Mouse (Mus musculus) central nervous system, embryonic 11.5 days (tissue): ENCODE data around the gene Otub1. TPM values are rescaled to one million over a fixed set of nuclear protein-coding genes. Genes with fewer than 3 reads are reported as not detected.

ENCODE experiments used
- polyA plus RNA-seq: library from polyadenylated mRNA; depleted of rRNA; stranded (reverse); fragments of >200 nt; gene quantifications from 2 replicates; pipeline ENCODE4 v1.2.3, GENCODE M21; 2012; rRNA removed

Otub1 gene
- polyA plus RNA-seq, result 113 and 184 TPM in 2 replicates

DNA sequence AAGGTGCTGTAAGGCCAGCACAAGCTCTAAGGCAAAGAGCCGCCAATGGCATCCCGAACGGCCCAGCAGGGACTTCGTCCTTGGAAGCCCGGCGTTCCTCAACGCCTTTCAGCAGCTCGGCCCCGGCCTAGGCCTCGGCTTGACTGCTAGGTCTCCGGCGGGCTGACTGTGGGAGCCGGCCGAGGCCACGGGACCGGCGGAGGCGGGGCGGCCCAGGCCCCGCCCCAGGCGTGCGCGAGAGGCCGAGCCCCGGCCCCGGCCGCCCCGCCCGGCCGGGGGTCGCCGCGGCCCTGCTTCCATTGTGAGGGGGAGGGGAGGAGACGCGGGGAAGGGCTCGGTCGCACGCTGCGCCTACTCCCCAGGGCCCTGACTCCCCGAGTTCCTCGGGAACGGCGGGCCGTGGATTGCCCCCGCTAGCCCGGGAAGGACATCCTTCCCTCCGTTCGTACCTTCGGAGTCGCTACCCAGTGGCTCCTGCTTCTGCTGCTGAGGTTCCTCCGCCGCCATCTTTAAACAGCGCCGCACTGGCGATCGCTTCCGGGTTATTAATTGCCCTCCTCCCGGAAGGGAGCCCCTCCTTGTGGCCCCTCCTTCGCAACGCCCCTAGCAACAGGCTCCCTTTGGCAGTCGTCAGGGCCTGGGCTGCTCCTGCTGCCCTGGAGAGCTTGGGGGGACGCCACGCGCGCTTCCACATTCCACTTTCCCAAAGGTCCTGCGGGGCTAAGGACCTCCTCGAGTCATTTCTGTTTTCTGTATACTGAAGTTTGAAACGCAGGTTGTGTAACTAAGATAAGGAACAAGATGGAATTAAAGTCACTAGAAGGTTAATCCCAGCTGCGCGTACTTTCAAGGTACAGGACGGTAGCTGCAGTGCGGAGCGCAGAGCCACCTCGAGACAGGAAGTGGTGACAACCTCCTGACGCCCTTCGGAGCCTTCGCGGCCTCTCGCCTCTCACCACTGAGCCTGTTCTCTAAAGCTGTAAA lies at the start of gene Otub1:
TSS of gene Otub1 (minus strand) at position 564 of the 984 bp plus-strand sequence.

DNA sequence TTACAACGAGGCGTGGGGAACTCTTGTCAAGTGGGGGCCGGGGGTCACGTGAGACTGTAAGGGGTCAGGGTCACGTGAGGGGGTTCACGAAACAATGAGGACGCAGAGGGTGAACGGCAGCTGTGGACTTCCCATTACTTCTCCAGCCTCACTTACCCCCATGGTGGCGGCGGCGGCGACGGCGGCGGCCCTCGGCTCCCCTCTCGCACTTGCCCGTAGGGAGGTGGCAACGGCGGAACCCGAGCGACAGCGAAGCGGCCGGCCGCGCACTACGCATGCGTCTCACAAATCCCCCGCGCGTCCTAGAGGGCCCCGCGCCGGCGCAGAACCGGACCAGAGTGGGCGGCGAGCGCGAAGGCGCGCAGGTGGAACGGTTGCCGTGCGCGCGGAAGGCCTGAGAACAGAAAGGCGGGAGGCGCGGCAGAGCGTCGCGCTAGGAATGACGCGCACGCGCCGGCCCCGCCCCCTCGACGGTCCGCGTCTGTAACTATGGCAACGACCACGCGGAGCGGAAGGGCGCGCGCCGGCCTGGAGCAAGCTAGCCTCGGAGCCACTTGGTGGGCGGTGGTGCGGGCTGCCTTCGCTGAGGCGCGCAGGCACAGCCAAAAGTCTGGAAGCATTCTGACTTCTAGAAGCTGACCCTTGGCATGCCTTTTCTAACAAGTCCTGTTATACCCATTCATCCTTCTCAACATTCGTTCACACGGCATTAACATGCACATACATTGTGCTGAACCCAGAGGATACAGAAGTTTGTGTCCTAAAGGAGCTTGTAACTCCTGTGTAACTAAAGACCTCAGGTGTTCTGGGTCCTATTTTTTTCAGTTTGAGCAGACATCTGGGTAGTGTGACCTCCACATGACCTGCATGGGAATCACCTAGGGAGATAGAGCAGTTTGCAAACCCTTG lies 34.9 kb upstream of the Otub1 start, which contains the start of gene Naa40:
TSS of gene Naa40 (minus strand) at position 402 of the 909 bp plus-strand sequence.

DNA sequence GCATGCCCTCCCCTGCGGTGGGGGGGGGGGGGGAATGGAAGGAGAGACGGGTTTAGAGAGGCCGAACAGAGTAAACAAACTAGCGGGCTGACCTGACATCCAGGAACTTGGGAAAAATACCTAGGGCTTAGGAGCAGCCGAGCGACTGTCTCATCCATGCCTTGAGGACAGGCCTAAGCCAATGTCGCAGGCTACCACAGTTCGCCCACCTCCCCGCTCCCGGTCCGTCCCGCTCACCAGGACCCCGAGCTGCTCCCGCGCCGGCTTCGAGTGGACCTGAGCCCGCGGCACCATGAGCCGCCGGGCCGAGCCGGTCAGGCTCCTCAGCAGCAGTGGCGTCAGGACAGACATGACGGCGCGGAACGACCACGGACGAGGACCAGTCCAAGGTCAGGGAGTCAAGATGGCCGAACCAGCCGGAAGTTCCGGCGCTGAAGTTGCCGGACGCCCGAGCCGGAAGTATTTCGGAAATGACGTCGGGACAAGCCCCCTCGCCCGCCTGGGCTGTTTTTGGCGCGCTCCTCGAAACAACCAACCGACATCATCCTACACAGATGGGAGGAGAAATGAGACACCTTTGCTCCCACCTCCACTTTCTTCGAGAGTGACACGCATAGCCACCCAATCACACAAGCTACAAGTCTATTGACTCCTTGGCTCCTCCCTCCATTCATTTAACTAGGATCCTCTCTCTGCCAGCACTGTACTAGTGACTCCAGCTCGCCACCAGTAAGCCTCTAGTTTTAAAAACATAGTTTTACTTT lies 11.2 kb upstream of the Otub1 start, which contains the start of gene Cox8a:
TSS of gene Cox8a (minus strand) at position 455 of the 764 bp plus-strand sequence.

Other genes with a start within 250 kb of the Otub1 start
- 284 and 292 TPM in 2 replicates for gene Ppp1r14b, start 231.3 kb downstream of the Otub1 start, polyA plus RNA-seq
- 39.2 and 39.3 TPM in 2 replicates for gene Plcb3, start 229.8 kb downstream of the Otub1 start, polyA plus RNA-seq
- gene Fkbp2, start 225.8 kb downstream of the Otub1 start, polyA plus RNA-seq, result 61.7 and 112 TPM in 2 replicates
- gene Vegfb, start 218.7 kb downstream of the Otub1 start, polyA plus RNA-seq, result 25.6 and 33.8 TPM in 2 replicates
- gene Dnajc4, start 213.7 kb downstream of the Otub1 start, polyA plus RNA-seq, result 19.6 and 23.0 TPM in 2 replicates
- gene Nudt22, start 210.2 kb downstream of the Otub1 start, polyA plus RNA-seq, result 11.8 and 15.2 TPM in 2 replicates
- gene Trpt1, start 210.2 kb downstream of the Otub1 start, polyA plus RNA-seq, result 10.6 and 12.2 TPM in 2 replicates
- gene Fermt3, start 186.8 kb downstream of the Otub1 start, polyA plus RNA-seq, result 10.6 and 12.3 TPM in 2 replicates
- 233 and 251 TPM in 2 replicates for gene Stip1, start 166.3 kb downstream of the Otub1 start, polyA plus RNA-seq
- gene Macrod1, start 149.5 kb downstream of the Otub1 start, polyA plus RNA-seq, result 3.5 and 5.3 TPM in 2 replicates
- 1.8 and 2.1 TPM in 2 replicates for gene Flrt1, start 100.6 kb downstream of the Otub1 start, polyA plus RNA-seq
- gene Cox8a, start 11.3 kb upstream of the Otub1 start, polyA plus RNA-seq, result 396 and 441 TPM in 2 replicates
- 60.6 and 70.4 TPM in 2 replicates for gene Naa40, start 34.9 kb upstream of the Otub1 start, polyA plus RNA-seq
- gene Rcor2, start 61.0 kb upstream of the Otub1 start, polyA plus RNA-seq, result 185 and 285 TPM in 2 replicates
- gene Mark2, start 135.5 kb upstream of the Otub1 start, polyA plus RNA-seq, result 66.7 and 67.7 TPM in 2 replicates
- 39.3 and 51.7 TPM in 2 replicates for gene Spindoc, start 176.7 kb upstream of the Otub1 start, polyA plus RNA-seq
- 120 and 143 TPM in 2 replicates for gene 2700081O15Rik, start 211.3 kb upstream of the Otub1 start, polyA plus RNA-seq